Mouse (Mus musculus): ENCODE measurements around the gene P2rx7.

DNA sequence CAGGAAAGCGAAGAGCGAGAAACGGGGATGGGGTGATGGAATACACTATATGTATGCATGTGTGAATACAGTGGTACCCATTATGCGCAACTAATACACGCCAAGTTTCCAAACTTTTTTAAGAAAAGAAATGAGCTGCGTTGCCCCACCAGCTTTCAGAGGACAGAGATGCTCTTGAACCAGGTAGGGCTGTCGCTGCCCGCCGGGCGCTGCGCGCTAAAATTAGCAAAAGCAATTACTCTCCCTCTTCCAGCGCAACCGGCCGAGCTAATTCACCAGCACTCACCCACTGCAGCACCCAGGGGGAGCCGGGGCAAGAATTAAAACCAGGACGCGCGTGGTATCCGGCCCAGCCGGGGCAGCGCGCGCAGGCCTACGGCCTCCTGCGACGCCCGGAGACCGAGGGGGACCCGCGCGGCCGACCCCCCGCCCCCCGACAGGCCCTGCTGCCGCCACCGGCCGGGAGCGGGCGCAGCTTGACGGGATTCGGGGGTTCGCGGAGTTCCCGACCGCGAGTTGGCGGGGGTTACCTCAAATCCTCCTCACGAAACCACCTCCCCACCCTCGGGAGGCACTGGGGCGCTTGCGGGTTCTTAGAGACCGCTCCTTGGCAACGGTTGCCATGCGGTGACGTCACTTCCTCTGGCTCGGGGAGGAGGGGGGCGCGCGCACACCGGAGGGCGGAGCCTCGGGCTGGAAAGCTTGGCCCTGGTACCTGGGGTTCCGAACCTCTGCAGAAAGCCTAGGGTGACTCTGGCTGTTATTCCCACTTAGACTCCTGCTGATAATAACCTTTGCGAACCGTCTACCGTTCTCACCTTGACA, 29.6 kb upstream of the P2rx7 start, which contains the start of gene Ift81:
- TF ChIP-seq CTCF (IDR thresholded peaks at IDR 0.05) = peak; percentile 1; the same call in 1 of the 2 replicates
- TF ChIP-seq EP300 (IDR thresholded peaks at IDR 0.05) = no peak

Data from lung, postnatal 0 days (tissue).